Mouse (Mus musculus) forebrain, embryonic 14.5 days (tissue): ENCODE results near the gene Atg7. TPM values are rescaled to one million over a fixed set of nuclear protein-coding genes. Genes with fewer than 3 reads are reported as not detected.
A peak's percentile ranks its signal among the peaks of the same experiment; 100 is the strongest.

Source experiments
- ATAC-seq: fragments of 200-750 bp; cut with Nextera tagmentation; 2 replicates; pipeline ENCODE4 v1.8.0; 2017; ENCODE audit warnings: mild to moderate bottlenecking, moderate library complexity
- DNase-seq: peaks from one replicate; pipeline ENCODE4 v3.0.0-alpha.2; 2015; ENCODE audit warnings: low spot score
- H3K27ac ChIP-seq: fragments of 300-500 bp; sonication (generic); 2 replicates; pipeline ENCODE4 v1.5.1; 2014; ENCODE audit warnings: low read depth, mild to moderate bottlenecking, control low read depth, low read length, moderate library complexity
- H3K27me3 ChIP-seq: fragments of 300-500 bp; sonication (generic); replicated peaks from 2 replicates; pipeline ENCODE4 v1.6.1; 2014; ENCODE audit warnings: low read length, control low read depth, mixed read lengths; ENCODE audit not compliant: control insufficient read depth, insufficient read depth
- H3K36me3 ChIP-seq: fragments of 300-500 bp; sonication (generic); 2 replicates; pipeline ENCODE4 v1.6.1; 2014; ENCODE audit warnings: low read length, control low read depth; ENCODE audit not compliant: control insufficient read depth, insufficient read depth
- H3K4me1 ChIP-seq: fragments of 300-500 bp; sonication (generic); 2 replicates; pipeline ENCODE4 v1.6.1; 2014; ENCODE audit warnings: antibody characterized with exemption, low read length, control low read depth; ENCODE audit not compliant: control insufficient read depth, insufficient read depth
- H3K4me2 ChIP-seq: fragments of 300-500 bp; sonication (generic); 2 replicates; pipeline ENCODE4 v1.6.1; 2014; ENCODE audit warnings: mild to moderate bottlenecking, control low read depth, low read length
- H3K4me3 ChIP-seq: fragments of 300-500 bp; sonication (generic); 2 replicates; pipeline ENCODE4 v1.5.1; 2014; ENCODE audit warnings: low read depth, low read length, control low read depth
- H3K9ac ChIP-seq: fragments of 300-500 bp; sonication (generic); 2 replicates; pipeline ENCODE4 v1.6.1; 2014; ENCODE audit warnings: mild to moderate bottlenecking, low read length, control low read depth, moderate library complexity
- H3K9me3 ChIP-seq: fragments of 300-500 bp; sonication (generic); replicated peaks from 2 replicates; pipeline ENCODE4 v1.6.1; 2016; ENCODE audit warnings: low read length, control low read depth, mixed read lengths; ENCODE audit not compliant: control insufficient read depth
- WGBS: fragments of 180-500 bp; shearing (Covaris S2); extraction: QIAGEN DNeasy Blood & Tissue Kit; methylation state at CpG from one replicate; pipeline ENCODE4 v1.1.7; 2014; 5-methylcytosine and 5-hydroxymethylcytosine counted together
- polyA plus RNA-seq: library from polyadenylated mRNA; unstranded; fragments of >200 nt; fragmentation: Nextera tagmentation; extraction: Ambion mirVana; gene quantifications from 2 replicates; pipeline ENCODE4 v1.2.1, GENCODE M21; 2014

Atg7 gene
- polyA plus RNA-seq, 1 experiment from 2014 or later, result 21.8 TPM

DNA sequence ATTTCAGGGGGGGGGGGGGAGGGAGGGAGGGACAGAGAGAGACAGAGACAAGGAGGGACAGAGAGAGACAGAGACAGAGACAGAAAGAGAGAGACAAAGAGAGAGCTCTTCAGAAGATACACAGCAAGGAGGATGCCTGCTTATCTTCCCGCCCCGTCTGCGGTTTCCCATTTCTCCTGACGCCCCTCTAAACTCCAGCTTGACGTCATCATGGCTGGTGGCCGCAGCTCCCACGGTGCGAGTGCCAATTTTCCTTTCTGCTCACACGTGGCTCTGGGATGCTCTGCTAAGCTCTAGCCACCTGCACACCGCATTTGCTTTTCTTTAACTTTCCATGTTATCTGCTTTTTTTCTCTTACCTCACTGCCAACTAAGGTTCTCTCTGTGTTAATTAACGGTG lies 175.1 kb downstream of the Atg7 start:
- no peak overlapping the region for H3K9ac ChIP-seq

DNA sequence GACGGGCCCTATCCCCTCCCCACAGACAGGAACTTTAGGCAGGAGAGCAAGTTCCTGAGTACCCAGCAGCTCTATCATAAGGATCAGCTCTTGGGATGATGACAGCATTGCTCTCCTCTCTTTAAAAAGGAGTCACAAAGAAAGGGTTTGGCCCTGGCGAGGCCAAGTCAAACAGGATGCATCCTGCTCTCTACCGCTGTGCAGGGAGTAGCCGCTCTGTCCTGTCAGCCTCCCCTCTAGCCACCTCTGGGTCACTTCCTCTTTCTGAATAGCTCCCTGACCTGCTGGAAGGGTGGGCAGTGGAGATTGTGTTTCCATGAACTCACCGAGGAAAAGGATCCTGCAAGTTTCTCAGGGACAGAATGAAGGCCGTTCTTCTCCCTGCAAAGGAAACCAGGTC lies 175.6 kb downstream of the Atg7 start:
- no peak for DNase-seq

More for the DNA sequence above, 175.1 kb downstream of the Atg7 start:
- Histone ChIP-seq H3K27ac (no peak overlapping the region), H3K4me1 (no peaks in the 10 kb centered on the region; the same call in 1 of the 2 replicates), H3K4me2 (no peak overlapping the region), H3K36me3 (no peaks in the 10 kb centered on the region), H3K9me3 (no peaks in the 10 kb centered on the region), H3K4me3 (no peak overlapping the region), H3K27me3 (no peaks in the 10 kb centered on the region)
- no peak for ATAC-seq
- peak; percentile 48 for DNase-seq
- WGBS, result 55% methylated on average over 11 of the region's 11 CpGs

DNA sequence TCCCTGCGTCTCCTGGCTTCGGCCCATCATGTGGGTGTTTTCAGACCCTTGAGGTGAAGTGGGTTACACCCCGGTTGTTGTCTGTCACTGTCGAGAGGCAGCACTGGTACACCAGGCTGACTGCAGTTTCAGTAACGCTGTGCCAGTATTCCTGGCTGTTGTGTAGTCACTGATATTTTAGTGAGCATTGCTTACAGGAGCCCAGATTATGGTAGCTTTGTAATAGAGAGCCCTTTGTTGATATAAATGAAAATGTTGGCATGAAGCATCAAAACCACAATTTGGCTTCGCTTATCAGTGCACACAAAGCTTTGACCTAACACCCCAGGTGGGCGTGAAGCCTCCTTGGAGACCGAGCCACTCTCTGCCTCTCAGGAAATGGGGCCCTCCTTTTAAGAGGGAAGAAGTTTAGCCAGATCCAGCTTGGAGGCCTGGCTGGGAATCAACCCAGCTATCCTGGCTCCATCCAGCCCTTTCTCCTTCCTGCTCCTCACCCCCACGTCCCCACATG lies 177.1 kb downstream of the Atg7 start:
- no peak overlapping the region for H3K4me2 ChIP-seq
- H3K27me3 ChIP-seq, result no peaks in the 10 kb centered on the region
- DNase-seq (peak; percentile 18), ATAC-seq (no peak)
- WGBS, result 58% methylated on average over 9 of the region's 9 CpGs
- H3K9me3 ChIP-seq, result no peaks in the 10 kb centered on the region
- H3K36me3 ChIP-seq, result no peaks in the 10 kb centered on the region
- H3K4me1 ChIP-seq, result no peaks in the 10 kb centered on the region
- H3K27ac ChIP-seq, result no peak overlapping the region
- H3K4me3 ChIP-seq, result no peak overlapping the region
- H3K9ac ChIP-seq, result no peak overlapping the region

More for the DNA sequence above, 175.6 kb downstream of the Atg7 start:
- H3K4me1 ChIP-seq, result no peaks in the 10 kb centered on the region
- H3K4me3 ChIP-seq, result no peak overlapping the region
- no peaks in the 10 kb centered on the region for H3K9me3 ChIP-seq
- H3K36me3 ChIP-seq, result no peaks in the 10 kb centered on the region
- no peak overlapping the region for H3K4me2 ChIP-seq
- WGBS, result 67% methylated on average over 6 of the region's 6 CpGs
- ATAC-seq, result no peak
- no peak overlapping the region for H3K27ac ChIP-seq
- H3K27me3 ChIP-seq, result no peaks in the 10 kb centered on the region
- H3K9ac ChIP-seq, result no peak overlapping the region

DNA sequence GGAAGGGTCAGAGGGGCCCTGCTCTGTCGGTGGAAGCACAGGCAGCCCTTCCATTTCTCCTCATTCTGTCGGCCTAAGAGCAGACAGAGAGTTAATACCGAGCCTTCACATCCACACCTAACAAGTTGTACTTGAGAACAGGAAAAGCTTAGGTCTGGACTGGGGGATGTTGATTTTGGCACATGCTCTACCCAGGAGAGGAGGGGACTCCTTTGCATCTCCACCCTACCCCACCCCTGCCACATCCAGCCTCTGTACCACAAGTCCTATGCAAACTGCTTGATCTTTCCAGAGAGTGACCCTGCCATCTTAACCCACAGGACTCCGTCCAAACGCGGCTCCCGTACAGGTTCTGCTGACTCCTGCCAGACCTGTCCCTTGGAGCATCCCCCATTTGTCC lies 178.7 kb downstream of the Atg7 start:
- Histone ChIP-seq H3K4me2 (no peak overlapping the region), H3K27ac (no peak overlapping the region), H3K9ac (no peak overlapping the region), H3K36me3 (no peaks in the 10 kb centered on the region), H3K4me3 (no peak overlapping the region), H3K27me3 (no peaks in the 10 kb centered on the region), H3K4me1 (no peaks in the 10 kb centered on the region), H3K9me3 (no peaks in the 10 kb centered on the region)
- WGBS, result 94% methylated on average over 7 of the region's 7 CpGs
- ATAC-seq (no peak), DNase-seq (no peak)

DNA sequence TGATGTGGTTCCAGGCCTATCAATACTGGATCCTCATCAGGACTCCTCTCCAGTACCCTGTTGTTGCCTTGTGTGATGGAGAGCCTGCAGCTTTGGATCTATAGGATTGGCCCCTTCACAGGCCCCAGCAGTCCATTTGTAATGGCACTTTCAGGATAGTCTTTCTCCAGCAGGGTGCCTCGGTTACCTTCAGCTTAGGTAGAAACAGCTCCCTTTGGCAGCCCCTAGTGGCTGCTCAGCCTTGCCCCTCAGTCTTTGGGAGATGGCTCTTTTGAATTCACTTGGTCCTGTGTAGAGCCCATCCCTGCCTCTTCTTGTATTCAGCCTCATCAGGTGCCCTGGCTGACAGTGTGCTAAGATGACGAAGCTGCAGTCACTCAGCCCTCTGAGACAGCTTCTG lies 184.0 kb downstream of the Atg7 start:
- 67% methylated on average over 2 of the region's 2 CpGs for WGBS
- H3K36me3 ChIP-seq, result no peaks in the 10 kb centered on the region
- H3K9ac ChIP-seq, result no peak overlapping the region
- no peaks in the 10 kb centered on the region for H3K27me3 ChIP-seq
- H3K9me3 ChIP-seq, result no peaks in the 10 kb centered on the region
- ATAC-seq (no peak), DNase-seq (no peak)
- no peaks in the 10 kb centered on the region for H3K4me1 ChIP-seq
- H3K27ac ChIP-seq, result no peak overlapping the region
- no peak overlapping the region for H3K4me3 ChIP-seq
- no peak overlapping the region for H3K4me2 ChIP-seq

DNA sequence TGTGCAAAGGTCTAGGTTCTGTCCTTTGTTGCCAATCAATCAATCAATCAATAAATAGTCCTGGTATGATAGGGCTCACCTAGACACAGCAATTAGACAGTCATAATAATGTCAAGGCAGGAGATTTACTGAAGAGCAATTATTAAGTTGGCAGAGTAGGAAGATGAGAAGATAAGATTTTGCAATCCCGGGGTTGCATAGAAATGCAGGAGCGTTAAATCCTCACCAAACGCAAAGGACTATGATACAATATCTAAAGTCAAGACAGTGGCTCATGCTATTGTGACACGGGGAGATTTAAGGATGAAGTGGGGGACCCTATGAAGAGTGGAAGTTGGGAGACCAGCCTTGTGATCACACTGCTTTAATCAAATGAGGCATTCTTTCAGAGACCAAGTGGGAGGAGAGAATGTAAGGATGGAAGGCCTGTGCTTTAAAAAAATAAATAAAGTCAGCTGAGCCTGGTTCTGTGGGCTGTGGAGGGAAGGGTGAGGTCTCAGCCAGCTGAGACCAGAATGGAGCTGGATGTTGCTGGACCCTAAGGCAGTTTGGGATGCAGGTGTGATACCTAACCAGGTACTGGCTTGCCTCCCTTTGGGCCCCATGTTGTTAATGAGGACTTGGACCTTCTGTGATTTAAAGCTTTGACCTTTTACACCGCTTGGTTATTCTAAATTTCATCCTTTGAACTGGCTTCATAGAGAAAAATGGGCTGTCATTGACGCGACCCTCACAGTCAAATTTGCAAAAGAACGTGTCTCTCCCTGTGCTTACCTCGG lies 187.0 kb downstream of the Atg7 start:
- DNase-seq (no peak), ATAC-seq (no peak)
- Histone ChIP-seq H3K4me3 (no peak overlapping the region), H3K9ac (no peak overlapping the region), H3K4me1 (no peaks in the 10 kb centered on the region), H3K9me3 (no peaks in the 10 kb centered on the region), H3K27ac (no peak overlapping the region), H3K4me2 (no peak overlapping the region), H3K27me3 (no peaks in the 10 kb centered on the region), H3K36me3 (no peaks in the 10 kb centered on the region)
- 92% methylated on average over 9 of the region's 9 CpGs for WGBS

DNA sequence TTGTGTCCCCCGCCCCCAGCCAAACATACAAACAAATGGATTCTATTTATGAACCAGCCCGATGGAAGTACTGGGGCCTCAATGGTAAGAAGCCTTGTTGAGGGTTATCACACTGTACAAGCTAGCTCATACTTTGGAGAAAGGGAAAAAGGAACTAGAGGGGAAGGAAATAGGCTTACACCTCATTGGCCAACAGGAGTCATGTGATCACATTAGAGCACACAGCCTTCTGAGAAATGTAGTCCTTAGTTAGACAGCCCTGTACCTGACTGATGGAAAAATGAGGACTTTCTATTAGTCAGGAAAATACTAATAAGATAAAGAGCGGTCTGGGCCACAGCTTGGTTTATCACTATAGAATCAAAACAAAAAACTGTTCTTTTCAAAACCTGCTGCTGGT lies 188.9 kb downstream of the Atg7 start:
- H3K4me2 ChIP-seq, result no peak overlapping the region
- DNase-seq (peak; percentile 22), ATAC-seq (no peak)
- no peaks in the 10 kb centered on the region for H3K36me3 ChIP-seq
- WGBS, result 95% methylated on average over 3 of the region's 3 CpGs
- H3K4me1 ChIP-seq, result no peaks in the 10 kb centered on the region
- H3K27ac ChIP-seq, result no peak overlapping the region
- H3K4me3 ChIP-seq, result no peak overlapping the region
- no peaks in the 10 kb centered on the region for H3K9me3 ChIP-seq
- no peaks in the 10 kb centered on the region for H3K27me3 ChIP-seq
- no peak overlapping the region for H3K9ac ChIP-seq

DNA sequence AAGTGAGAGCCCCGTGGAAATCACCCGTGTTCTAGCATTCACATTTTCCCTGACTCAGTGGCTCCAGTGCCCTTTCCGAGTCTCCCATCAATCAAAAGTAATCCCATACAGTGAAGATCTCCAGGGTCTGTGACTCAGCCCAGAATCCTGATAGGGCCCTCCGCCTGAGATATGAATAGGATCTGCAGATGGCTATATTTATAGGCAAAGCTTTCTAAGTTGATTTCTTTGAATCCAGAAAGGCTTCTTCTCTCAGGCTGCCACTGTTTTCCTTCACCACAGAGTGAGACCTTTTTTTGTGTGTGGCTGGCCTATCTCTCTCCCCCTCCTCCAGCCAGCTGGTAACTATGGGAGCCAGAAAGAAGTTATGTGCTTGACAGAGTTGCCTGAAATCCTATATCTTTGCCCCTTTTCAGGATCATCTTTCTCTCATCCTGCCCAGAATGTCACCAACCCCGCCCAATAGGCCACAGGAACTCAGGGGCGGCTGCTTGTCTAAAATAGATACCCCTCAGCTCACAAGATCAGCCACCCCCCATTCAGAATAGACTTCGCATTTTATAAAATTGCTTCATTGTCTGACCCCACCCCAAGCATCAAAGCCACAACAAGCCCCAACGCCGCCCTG lies 190.3 kb downstream of the Atg7 start:
- Histone ChIP-seq H3K9me3 (no peaks in the 10 kb centered on the region), H3K4me3 (no peak overlapping the region), H3K9ac (no peak overlapping the region), H3K4me1 (no peaks in the 10 kb centered on the region), H3K4me2 (no peak overlapping the region), H3K36me3 (no peaks in the 10 kb centered on the region), H3K27me3 (no peaks in the 10 kb centered on the region), H3K27ac (no peak overlapping the region)
- WGBS, result 86% methylated on average over 9 of the region's 9 CpGs
- ATAC-seq (no peak), DNase-seq (no peak)

DNA sequence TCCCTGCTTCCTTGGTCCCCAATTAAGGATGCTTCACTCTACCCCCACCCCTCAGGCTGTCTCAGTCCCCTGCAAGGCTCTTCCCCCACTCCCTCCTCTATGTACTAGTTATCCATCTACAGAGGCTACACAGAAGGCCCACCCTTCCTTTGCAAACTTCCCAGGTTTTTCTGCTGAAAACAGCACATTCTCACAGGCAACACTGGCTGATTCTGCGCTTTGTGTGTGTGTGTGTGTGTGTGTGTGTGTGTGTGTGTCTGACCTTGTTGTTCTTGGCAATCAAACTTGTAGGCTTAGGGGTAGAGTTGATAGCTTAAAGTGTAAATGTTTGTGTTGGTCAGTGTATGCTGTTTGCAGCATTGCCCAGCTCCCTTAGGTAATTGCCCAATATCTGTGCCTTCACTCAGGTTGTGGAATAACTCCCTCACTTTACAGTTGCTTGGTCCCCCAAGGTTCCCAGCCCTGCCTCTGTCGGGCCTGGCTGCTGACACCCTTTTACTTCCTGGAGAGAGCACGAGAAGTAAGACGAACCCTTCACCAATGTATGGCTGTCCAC lies 191.0 kb downstream of the Atg7 start:
- no peak for ATAC-seq
- no peak overlapping the region for H3K9ac ChIP-seq
- H3K4me2 ChIP-seq, result no peak overlapping the region
- no peak overlapping the region for H3K27ac ChIP-seq
- 79% methylated on average over 4 of the region's 4 CpGs for WGBS
- no peak for DNase-seq
- H3K36me3 ChIP-seq, result no peaks in the 10 kb centered on the region
- H3K9me3 ChIP-seq, result no peaks in the 10 kb centered on the region
- no peak overlapping the region for H3K4me3 ChIP-seq
- no peaks in the 10 kb centered on the region for H3K27me3 ChIP-seq
- no peaks in the 10 kb centered on the region for H3K4me1 ChIP-seq
